Mouse (Mus musculus) cerebellum, postnatal 10 days (tissue): Measurements from ENCODE around the gene Zap70.

ENCODE experiments used
- DNase-seq, 2 experiments: peaks; one replicate each; pipeline ENCODE4 v3.0.0; 2021; ENCODE audit warnings: mixed read lengths in 2 of 2

Gene Zap70

DNA sequence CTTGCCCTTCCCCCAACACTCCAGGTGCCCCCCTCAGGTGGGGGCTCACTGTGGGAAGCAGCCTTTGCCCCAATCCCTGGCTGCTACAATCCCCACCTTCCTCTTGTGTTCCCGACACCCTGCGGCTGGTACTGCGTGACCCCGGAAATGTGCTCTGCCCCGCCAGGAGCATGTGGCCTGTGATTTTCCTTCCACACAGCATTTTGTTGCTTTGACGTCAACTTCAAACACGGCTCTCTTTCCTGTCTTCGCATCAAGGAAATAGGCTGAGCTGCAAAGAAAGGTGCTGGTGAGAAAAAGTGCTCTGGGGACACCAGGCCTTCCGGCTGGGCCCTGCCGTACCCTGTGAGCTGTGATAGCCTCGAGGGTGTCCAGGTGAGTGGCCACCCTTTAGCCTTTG, at the start of gene Zap70:
TSS of gene Zap70 (plus strand) at position 231 of the 400 bp plus-strand sequence.
- DNase-seq = no peak

DNA sequence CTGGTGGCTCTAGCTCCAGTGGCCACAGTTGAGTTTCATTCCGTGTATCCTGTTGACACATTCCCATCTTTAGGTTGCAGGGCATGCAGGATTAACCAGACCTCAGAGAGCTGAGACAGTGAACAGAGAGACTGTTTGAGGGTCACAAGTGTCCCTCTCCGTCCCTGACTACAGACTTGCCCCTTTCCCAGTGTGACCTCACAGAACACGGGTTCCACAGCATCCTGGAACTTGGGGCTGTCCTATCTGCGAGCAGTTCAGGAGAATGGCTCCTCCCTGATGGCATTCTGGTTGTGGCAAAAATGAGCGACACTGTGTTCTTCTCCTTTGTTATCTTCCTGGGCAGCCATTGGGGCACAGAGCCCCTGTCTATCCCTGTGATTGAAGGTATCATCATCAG, 47.3 kb upstream of the Zap70 start, which contains the start of gene Actr1b:
TSS of gene Actr1b (minus strand) at position 112 of the 400 bp plus-strand sequence.
- DNase-seq = no peak

DNA sequence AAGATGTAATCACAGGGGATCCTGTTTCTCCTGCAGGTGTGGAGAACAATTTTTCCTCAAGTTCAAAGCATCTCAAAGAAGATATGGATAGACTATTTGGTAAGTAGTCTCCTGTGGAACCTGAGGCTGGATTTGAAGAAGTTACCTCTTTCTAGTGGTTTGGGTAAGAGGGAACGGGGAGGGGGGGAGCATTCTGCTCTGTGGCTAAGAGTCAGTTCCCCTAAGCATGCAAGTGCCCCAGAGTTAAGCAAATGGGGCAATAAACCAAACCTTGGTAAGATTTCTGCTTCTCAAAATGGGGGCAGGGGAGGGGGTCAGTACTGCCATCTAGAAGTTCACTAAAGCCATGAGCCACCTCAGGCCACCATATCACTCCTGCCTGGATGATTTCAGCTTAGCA, 42.8 kb upstream of the Zap70 start:
- no peak for DNase-seq

DNA sequence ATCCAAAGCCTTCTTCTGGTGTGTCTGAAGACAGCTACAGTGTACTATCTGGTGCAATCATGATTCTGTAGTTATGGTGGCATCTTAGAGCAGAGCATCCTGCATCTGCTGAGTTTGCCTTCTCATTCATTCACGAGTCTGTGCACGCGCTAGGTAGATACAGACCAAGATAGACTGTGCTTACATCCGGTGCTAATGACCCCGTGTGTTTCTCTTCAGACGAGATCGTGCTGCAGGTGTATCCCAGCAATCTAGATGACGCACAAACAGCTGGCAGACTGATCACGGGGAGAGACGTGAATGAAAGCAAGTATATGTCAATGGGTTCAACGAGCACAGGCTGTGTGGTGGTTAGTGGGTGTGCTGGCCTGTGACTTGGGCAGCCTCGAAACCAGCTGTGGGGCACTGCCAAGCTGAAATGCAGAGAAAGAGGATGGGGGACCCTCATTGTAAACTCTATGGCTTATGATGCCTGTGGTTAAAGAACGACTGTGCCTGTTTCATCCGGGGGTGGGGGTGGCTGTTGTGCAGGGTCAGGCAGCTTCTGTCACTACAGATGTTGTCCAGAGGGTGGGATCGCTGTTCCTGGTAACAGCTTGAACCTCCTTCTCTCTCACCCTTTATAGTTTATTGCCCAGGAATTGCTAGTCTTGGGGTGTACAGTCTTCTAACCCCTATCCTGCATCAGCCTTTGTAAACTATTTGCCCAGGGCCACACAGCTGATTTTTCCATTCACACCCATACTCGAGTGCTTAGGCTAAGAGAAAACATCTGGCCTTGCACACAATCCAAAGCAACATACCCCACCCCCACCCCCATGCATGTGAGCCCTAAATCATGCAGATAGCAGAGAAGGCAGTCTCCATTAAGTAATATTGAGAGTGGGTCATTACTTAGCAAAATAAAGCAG, 38.2 kb upstream of the Zap70 start:
- no peak for DNase-seq

DNA sequence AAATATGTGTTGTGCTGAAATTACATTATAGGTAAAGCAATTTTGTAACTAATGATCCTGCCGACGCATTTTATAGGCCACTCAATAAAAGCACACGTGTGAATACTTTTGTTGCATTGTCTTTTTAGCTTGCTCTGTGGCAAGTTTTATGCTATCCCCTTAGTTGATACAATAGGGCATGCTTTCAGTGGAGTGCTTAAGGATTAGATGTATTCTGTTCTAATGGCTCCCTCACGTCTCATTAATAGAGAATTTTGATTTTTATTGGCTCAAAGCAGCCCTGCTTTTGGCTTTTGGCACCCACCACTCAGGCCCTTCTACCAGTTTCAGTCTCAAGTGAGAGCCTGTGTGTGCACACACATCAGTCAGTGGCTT, 37.6 kb upstream of the Zap70 start:
- DNase-seq = no peak

DNA sequence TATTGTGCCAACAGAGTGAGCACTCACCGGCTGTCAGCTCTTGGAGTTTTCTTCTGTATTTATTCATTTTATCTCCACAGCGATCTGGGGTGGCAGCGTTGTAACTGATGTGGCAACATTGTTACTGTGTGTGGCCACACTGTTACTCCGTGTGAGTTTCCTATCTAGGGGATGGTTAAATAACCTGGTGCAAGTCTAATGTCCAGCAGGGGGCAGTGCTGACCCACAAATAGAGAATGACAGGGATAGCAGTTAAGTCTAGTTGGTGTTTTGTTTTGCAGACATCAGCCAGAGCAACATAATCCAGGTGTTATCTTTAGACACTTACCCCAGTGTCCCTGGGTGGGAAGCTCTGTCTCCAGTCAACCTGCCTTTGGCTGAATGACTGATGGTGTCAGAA, 24.3 kb upstream of the Zap70 start:
- DNase-seq = peak; percentile 92 to 94

DNA sequence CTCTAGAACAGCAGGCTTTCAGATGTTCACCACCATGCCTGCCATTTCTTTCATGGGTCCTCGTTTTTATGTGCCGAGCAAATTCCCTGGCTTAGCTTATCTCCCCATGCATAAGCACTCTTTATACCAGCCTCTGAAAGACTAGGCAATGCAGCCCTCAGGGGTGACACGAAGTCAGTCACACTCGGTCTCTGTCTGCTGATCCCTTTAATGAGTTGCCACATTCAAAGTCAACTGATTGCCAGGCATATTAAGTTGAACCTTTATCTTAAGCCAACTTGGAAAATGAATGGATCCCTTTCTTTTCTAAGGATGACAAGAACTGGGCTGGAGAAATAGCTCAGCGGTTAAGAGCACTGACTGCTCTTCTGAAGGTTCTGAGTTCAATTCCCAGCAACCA, 22.4 kb upstream of the Zap70 start:
- DNase-seq = no peak

DNA sequence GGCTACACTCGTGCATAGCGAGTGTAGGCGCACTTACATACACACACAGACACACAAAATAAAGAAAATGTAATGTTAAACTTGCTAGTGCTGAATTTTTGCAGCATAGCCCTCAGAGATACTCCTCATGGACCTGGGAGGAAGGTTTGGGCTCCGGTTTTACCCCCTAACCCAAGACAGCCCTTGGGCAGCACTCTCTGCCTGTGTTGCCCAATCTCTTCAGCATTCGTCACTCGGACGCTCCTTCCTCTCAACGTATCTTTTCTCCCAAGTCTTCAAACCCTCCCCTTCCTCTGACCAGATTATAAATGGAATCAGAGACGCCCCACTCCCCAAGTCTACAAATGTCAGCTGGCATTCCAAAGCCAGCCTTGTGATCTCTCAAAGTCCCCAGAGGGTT, 18.6 kb upstream of the Zap70 start:
- no peak for DNase-seq

DNA sequence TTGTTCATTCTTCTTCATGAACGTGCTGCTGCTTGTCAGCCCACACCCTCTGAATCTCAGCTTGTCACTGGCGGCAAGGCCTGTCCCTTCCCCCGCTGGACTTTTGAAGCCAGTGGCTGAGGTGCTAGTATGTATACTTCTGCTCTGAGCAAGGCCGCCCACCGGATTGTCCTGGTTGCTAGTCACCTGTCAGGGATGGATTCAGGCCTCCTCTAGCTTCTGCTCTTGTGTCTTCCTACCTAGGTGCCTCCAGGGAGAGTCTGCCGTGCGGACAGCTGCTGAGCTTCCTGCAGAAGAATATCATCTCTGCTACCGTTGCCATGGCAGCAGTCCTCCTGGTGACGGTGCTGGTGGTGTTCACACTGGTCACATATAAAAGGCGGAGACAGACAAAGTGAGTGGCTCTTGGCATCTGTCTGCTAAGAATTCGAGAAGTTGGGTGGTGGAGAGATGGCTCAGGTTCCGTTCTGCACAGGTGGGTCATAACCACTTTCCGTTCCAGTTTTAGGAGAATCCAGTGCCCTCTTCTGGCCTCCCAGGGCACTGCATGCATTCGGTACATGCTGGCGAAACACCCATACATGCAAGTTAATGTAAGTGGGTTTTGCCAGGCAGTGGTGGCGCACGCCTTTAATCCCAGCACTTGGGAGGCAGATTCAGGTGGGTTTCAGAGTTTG, 17.2 kb upstream of the Zap70 start:
- peak; percentile 87 to 90 for DNase-seq

DNA sequence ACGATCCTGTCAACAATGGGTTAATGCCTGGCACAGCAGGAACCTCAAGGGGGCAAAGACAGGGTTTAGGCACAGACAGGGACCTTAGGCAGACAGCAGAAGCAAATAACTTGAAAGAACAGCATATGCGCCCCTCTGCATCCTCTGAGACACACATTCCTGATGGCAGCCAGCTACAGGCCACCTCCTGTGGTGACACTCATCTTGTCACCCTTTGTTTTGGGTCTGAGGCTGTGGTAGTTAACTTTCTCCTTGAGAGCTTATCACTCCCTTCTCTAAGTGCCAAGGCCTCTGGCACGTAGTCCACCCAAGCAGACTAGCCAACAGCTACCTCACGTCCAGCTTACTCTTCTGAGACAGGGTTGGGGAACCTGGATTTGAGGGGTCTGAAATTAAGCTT, 15.9 kb upstream of the Zap70 start:
- no peak for DNase-seq

DNA sequence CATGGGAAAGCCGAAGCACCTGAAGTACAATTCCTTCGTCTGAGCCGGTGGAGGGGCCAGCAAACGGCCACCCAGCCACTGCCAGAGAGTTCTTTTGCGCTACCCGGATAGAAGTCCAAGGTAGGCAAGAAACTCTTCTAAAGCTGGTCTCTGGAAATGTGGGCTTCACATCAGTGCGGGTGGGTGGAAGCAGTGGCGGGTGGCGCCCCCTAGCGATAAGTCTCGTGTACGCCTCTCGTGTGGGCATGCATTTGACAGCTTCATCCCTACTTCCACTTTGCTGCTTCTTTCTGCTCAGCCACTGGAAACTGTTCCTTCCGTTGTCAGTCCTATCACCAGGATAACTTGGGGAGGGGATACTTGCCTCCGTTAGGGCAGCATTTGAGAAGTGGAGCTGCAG, 15.1 kb upstream of the Zap70 start:
- peak; percentile 72 to 83 for DNase-seq

DNA sequence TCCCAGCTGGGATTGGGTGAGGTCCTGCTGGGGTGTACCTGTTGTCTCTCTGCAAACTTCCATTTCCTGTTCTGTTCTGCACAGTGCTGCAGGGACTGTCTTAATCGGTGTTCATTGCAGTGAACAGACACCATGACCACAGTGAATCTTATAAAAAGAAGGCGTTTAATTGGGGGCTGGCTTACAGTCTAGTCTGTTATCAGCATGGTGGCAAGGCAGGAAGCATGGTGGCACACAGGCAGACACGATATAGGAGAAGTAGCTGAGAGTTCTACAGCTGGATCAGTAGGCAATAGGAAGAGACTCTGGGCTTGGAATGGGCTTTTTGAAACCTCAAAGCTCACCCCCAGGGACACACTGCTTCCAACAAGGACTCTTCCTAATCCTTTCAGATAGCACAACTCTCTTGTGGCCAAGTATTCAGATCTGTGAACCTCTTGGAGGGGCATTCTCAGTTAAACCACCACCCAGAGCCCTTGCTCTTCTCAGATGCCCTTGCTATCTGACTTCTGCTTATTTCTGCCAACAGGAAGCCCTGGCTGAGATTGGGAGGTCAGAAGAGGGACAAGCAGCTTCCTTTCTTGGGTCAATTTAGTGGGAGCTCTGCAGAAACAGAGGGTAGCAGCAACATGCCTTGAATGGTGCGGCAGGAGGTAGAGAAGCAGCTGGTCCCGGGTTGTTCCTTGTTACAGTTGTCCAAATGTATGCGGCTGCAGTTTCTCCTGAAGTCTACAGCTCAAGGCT, 7.5 kb upstream of the Zap70 start:
- DNase-seq = no peak

DNA sequence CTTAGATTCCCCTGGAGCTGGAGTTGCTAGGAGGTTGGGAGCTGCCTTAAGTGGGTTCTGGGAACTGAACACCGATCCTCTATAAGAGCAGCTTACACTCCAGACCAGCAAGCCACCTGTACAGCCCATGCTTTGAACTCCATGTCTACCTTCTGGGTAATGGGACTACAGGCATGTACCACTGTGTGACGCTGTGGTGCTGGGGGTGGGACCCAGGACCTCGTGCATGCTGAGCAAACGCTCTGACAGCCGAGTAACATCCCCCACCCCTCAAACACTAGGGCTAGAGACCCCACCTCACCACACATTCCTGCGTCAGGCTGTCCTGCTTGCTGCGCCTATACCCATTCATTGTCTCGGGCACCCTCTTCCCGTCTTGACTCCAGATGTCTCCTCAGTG, 3.0 kb upstream of the Zap70 start:
- DNase-seq = no peak

DNA sequence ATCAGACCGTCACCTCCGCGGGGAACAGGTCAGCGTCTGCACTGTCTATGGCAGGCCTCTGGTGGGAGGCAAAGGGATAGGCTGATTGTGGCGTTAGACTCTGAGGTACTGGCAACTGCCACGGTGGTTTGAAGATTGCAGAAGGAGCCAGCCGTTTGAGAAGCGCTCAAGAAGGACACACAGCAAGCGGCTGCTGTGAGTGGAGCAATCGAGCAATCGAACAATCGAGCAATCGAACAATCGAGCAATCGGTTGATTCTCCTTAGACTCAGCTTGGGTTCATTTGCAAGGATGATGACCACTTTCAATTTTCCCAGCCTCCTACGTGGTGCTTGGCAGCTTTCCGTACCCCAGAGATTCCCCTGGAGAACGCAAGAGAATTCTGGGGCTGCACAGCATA, 2.5 kb upstream of the Zap70 start:
- DNase-seq = no peak

DNA sequence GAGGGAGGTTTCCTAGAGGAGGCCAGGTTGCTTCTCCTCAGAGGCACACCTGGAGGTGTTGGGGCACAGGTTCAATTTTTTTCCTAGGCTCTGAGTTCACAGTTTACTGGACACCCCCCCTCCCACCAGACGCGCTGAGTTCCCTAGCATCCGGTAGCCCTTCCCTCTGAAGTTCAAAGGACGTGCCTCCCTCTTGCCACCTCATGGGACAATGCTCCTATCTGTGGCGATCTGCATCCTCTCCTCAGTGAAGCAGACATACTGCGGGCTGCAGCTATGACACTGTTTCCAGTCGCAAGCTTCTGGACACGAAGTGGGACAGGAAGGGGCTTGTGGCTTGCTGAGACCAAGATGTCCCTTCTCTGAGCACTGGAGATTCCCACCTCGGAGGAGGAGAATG, 1.2 kb upstream of the Zap70 start:
- DNase-seq = no peak

DNA sequence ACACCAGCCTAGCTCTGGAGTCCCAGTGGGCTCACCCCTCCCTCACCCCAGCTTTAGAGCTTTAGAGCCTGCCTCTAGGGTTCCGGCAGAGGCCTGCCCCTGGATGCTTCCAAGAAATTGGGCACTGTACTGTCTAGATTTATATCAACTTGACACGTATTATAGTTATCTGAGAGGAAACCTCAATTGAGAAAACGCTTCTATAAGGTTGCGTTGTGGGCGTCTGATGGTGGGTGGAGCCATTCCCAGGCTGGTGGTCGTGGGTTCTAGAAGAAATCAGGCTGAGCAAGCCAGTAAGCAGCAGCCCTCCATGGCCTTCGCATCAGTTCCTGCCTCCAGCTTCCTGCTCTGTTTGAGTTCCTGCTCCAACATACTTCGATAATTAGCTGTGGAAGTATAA, 537 bp upstream of the Zap70 start:
- DNase-seq = no peak

DNA sequence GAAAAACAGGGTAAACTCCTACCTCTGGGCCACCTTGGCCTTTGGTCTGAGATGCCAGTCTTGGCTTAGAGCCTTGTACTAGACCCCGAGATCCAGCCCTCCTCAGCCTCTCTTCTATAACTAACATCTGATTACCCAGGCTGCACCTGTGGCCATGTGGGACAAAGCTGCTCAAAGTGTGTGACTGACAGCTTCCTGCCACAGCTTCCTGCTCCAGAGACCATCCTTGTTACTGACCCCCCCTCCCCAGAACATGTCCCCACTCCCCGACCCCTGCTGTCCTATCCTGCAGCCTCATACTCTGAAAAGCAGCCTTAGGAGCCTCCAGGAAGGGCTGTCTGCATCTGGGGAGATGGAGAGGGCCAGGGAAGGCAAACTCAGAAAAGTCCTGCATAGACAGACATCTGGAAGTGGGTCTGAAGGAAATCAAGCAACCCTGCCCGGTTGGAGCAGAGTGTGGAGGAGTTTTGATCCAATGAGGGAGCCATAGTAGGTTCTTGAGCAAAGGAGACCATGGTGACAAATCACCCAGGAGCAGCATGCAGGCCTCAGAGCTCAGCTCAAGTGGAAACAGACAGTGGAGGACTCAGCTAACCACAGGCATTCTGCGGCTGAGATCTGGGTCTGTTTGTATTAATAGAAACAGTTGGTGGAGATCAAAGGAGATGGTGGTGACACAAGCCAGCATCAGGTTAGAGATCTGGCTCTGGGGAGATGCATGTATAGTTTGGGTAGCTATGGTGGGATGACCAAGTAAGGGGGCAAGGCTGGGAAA, 5.0 kb downstream of the Zap70 start:
- no peak for DNase-seq

DNA sequence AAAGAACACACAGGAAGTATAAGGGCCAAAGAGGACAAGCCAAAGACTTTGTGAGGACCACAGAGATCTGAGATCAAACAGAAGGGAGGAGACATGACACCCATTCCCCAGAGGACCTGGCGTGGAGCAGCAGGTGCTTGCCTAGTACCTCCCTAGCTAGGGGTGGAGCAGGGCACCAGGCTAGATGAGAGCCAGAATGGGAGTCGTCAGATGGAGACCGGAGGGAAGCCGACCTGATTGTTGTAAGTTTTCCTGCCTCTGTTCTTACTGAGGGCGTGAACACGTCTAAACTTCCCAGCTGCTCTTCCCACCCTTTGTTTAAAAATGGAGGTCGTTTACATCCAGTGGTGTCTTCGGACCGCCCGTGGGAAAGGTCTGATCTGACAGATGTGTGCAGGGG, 5.7 kb downstream of the Zap70 start:
- DNase-seq = no peak

DNA sequence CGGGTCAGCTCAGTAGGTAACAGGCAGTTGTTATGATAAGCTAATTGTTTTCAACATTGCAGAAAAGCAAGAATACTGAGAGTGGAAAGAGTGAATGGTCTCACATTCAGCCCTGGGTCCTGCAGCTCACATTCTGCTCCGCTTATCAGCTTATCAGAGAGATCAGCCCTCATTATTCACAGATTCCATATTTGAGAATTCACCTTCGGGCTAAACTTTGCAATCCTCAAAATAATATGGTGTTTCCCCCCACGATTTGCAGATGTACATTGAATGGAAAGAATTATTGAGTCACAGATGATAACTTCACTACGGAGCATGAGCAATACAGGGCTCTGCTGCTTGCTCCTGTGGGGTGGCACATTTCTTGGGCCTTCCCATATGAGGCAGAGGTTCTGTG, 7.2 kb downstream of the Zap70 start:
- no peak for DNase-seq

DNA sequence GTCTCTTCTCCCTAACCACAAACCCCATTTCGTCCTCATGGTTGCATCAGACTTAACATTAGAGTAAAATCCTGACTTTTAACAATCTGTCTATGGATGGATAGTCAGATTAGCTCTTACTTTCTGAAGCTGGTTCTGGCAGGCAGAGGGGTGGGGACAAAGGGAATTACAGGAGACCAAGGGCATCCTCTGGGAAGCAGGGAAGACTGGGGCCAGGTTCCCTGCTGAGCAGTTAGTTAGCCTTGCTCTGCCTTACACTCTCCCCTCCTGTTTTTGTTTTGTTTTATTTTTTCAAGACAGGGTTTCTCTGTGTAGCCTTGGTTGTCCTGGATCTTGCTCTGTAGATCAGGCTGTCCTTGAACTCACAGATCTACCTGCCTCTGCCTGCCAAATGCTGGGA, 8.4 kb downstream of the Zap70 start:
- no peak for DNase-seq

DNA sequence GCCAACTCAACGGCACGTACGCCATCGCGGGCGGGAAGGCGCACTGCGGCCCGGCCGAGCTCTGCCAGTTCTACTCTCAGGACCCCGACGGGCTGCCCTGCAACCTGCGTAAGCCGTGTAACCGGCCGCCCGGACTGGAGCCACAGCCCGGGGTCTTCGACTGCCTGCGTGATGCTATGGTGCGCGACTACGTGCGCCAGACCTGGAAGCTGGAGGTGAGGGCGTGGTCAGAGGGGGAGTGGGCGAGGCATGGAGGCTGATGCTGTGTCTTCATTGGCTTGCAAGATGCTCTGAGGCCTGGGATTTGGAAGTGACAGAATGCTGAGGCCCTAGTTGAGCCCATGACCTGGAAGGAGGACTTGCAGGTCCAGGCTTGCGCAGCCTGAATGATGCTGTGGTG, 9.4 kb downstream of the Zap70 start:
- peak; percentile 56 to 63 for DNase-seq

DNA sequence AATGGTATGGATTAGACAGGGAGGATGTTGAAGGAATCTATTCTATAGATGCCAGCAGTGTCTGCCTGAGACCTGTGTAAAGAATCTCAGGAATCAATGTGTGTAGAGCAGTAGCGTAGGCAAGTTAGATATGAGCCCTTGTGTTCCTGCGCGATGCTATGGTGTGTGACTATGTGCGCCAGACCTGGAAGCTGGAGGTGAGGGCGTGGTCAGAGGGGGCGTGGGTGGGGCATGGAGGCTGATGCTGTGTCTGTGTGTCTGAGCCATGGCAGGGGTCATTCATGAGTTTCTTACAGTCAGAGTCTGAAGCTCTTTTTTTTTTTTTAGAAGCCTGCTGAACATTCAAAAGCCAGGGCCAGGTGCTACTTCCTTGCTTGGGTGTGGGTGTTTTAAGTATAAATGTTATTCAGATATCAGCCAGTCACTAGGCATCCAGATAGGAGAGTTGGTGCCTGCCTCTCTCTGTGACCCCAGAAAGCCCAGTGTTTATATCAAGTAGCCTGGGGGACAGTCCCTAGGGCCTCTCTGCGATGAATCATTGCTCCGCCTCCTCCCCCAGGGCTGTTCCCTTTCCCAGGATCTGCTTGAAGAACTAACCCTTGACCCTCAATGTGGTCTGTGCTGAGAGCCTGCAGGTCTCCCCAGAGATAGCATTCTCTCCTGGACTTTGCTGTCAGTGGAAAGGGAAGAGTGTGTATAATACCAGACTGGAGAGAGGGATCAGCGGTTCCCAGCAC, 10.8 kb downstream of the Zap70 start:
- no peak for DNase-seq
